Mouse (Mus musculus): ENCODE measurements around the gene Exoc8. TPM values are rescaled to one million over a fixed set of nuclear protein-coding genes. Genes with fewer than 3 reads are reported as not detected.

The Exoc8 gene
- polyA plus RNA-seq, 1 experiment, result 6.5 TPM

DNA sequence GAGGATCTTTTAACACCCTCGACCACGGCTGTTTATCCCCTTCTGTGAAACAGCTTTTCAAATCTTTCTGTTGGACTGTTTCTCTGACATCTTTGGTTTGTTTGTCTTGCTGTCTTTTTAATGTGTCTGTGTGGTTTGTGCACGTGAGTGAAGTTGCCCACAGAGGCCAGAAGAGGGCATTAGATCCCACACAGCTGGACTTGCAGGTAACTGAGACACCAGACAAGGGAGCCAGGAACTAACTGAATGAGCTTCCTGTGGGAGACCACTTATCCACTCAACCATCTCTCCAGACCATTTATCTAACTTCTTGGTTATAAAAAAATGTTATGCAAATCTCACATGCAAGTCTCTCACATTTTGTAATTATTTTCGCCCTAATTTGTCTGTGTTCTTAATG is 33.1 kb upstream of the Exoc8 start:
- no peak for DNase-seq (ENCODE audit: low read depth in 1 of 2, low spot score in 2 of 2)
- Histone ChIP-seq H3K4me1 (ENCODE audit: control insufficient read depth, insufficient read depth, insufficient read length) (peaks cover 16% of the 10 kb centered on the region; the same call in 1 of the 2 replicates), H3K27ac (ENCODE audit: insufficient read depth, low read length) (no peak overlapping the region), H3K27me3 (ENCODE audit: control insufficient read depth, insufficient read depth, low read length) (no peaks in the 10 kb centered on the region), H3K4me3 (ENCODE audit: extremely low read depth, insufficient read depth, insufficient read length) (no peak overlapping the region), H3K36me3 (ENCODE audit: control insufficient read depth, insufficient read depth, low read length) (no peaks in the 10 kb centered on the region)
- 72% methylated on average over 4 of the region's 4 CpGs for WGBS
- TF ChIP-seq CTCF (IDR thresholded peaks at IDR 0.05; ENCODE audit: extremely low read depth, insufficient read depth, insufficient read length, insufficient replicate concordance), result no peak
- no peak for TF ChIP-seq POLR2A (IDR thresholded peaks at IDR 0.05; ENCODE audit: low read depth, low read length)

DNA sequence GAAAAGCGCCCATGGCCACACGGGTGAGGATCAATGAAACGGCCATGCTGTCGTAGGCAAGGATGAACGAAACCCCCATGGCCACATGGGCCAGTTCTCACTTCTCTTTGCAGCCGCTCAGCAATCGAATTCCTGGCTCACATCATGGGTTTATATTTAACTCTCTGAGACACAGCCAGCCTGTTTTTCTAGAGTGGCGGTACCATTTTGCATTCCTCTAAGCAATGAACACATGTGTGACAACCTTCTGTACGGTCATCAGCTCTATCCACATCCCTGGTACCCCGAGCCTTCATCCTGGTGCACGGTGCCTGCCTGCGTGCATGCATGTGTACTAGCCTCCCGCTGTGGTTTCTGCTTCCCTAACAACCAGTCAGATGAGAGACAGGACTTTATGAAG is 32.6 kb upstream of the Exoc8 start:
- Histone ChIP-seq H3K27ac (ENCODE audit: insufficient read depth, low read length) (no peak overlapping the region), H3K4me1 (ENCODE audit: control insufficient read depth, insufficient read depth, insufficient read length) (peaks cover 19% of the 10 kb centered on the region; the same call in 1 of the 2 replicates), H3K27me3 (ENCODE audit: control insufficient read depth, insufficient read depth, low read length) (no peaks in the 10 kb centered on the region), H3K4me3 (ENCODE audit: extremely low read depth, insufficient read depth, insufficient read length) (no peak overlapping the region), H3K36me3 (ENCODE audit: control insufficient read depth, insufficient read depth, low read length) (no peaks in the 10 kb centered on the region)
- DNase-seq (ENCODE audit: low read depth in 1 of 2, low spot score in 2 of 2), result no peak
- WGBS, result 75% methylated on average over 13 of the region's 13 CpGs
- TF ChIP-seq CTCF (IDR thresholded peaks at IDR 0.05; ENCODE audit: extremely low read depth, insufficient read depth, insufficient read length, insufficient replicate concordance) (no peak), POLR2A (IDR thresholded peaks at IDR 0.05; ENCODE audit: low read depth, low read length) (no peak)

DNA sequence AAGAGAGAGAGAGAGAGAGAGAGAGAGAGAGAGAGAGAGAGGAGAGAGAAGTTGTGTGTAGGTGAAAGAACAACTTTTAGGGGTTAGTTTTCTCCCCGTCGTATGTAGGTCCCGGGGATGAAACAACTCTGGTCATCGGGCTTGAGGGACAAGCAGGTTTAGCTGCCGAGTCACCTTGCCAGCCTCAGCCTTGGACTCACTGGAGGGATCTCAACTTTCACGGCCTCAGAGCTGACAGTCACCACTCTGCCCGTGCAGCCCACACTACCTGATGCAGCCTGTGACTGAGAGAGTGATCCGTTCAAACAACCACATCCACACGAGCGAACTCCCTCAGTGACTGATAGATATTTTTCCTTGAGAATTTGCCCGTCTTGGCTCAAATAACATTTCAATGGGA is 31.5 kb upstream of the Exoc8 start:
- Histone ChIP-seq H3K36me3 (ENCODE audit: control insufficient read depth, insufficient read depth, low read length) (no peaks in the 10 kb centered on the region), H3K27me3 (ENCODE audit: control insufficient read depth, insufficient read depth, low read length) (no peaks in the 10 kb centered on the region), H3K27ac (ENCODE audit: insufficient read depth, low read length) (no peak overlapping the region), H3K4me1 (ENCODE audit: control insufficient read depth, insufficient read depth, insufficient read length) (peaks cover 19% of the 10 kb centered on the region; the same call in 1 of the 2 replicates), H3K4me3 (ENCODE audit: extremely low read depth, insufficient read depth, insufficient read length) (no peak overlapping the region)
- WGBS, result 68% methylated on average over 11 of the region's 11 CpGs
- TF ChIP-seq POLR2A (IDR thresholded peaks at IDR 0.05; ENCODE audit: low read depth, low read length) (no peak), CTCF (IDR thresholded peaks at IDR 0.05; ENCODE audit: extremely low read depth, insufficient read depth, insufficient read length, insufficient replicate concordance) (no peak)
- no peak for DNase-seq (ENCODE audit: low read depth in 1 of 2, low spot score in 2 of 2)

DNA sequence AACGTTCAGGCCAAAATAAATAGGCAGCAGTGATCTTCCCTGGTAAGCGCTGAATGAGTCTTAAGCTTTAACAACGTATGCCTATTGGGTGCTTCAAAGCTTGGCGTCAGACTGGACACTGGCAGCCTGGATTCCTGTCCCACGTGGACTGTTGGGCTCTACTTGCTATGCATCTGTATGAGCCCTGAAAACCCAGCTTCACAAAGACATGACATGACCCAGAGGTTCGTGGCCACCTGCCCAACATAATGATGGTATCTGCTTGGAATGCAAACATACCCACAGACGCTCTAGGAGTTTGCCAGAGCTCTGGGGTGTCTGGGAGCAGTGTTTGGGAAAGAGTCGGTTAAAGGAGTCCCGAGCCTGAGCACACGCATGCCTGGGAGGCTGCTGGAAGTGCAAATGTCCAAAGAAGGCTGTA is 28.9 kb upstream of the Exoc8 start:
- no peak overlapping the region for H3K4me3 ChIP-seq (ENCODE audit: extremely low read depth, insufficient read depth, insufficient read length)
- no peak for TF ChIP-seq CTCF (IDR thresholded peaks at IDR 0.05; ENCODE audit: extremely low read depth, insufficient read depth, insufficient read length, insufficient replicate concordance)
- no peak for TF ChIP-seq POLR2A (IDR thresholded peaks at IDR 0.05; ENCODE audit: low read depth, low read length)
- no peaks in the 10 kb centered on the region for H3K27me3 ChIP-seq (ENCODE audit: control insufficient read depth, insufficient read depth, low read length)
- H3K27ac ChIP-seq (ENCODE audit: insufficient read depth, low read length), result no peak overlapping the region
- no peaks in the 10 kb centered on the region for H3K36me3 ChIP-seq (ENCODE audit: control insufficient read depth, insufficient read depth, low read length)
- H3K4me1 ChIP-seq (ENCODE audit: control insufficient read depth, insufficient read depth, insufficient read length), result peaks cover 24% of the 10 kb centered on the region; the same call in 1 of the 2 replicates
- no peak for DNase-seq (ENCODE audit: low read depth in 1 of 2, low spot score in 2 of 2)
- WGBS, result 36% methylated on average over 10 of the region's 10 CpGs

DNA sequence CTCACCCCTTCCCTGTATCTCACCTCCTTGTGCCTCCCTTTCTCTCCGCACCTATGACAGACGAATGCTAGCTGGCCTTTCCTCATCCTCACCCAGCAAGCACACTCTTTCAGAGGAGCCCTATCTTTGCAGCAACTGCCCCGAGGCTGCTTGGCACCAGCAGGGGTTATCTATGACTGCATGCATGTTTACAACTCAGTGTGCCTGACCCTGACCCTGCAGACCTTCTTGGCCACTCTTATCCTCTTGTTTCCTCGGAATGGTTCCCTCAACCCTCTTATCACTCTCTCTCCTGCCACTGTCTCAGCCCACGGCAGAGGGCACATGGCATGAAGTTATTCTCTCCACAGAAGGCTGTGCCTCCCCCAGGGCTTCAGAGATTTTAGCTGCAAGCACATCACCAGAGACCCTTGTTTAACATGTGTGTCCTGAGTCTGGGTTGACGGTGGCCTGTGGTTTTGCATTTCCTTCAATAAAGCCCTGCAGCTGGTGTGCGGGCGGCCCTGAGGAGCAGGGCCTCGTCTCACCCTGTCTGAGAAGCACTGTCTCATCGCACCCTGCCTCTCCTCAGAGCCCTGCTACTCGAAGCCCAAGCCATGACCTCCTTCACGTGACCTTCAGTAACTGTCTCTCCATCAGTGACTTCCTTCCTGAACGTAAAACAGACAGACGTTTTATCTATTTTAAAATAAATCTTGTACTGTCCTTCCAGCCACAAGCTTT is 28.2 kb upstream of the Exoc8 start:
- 19% methylated on average over 14 of the region's 14 CpGs for WGBS
- DNase-seq (ENCODE audit: low read depth in 1 of 2, low spot score in 2 of 2), result no peak
- H3K27me3 ChIP-seq (ENCODE audit: control insufficient read depth, insufficient read depth, low read length), result no peaks in the 10 kb centered on the region
- no peaks in the 10 kb centered on the region for H3K36me3 ChIP-seq (ENCODE audit: control insufficient read depth, insufficient read depth, low read length)
- no peak overlapping the region for H3K4me3 ChIP-seq (ENCODE audit: extremely low read depth, insufficient read depth, insufficient read length)
- no peak overlapping the region; the same call in 1 of the 2 replicates for H3K27ac ChIP-seq (ENCODE audit: insufficient read depth, low read length)
- no peak for TF ChIP-seq POLR2A (IDR thresholded peaks at IDR 0.05; ENCODE audit: low read depth, low read length)
- TF ChIP-seq CTCF (IDR thresholded peaks at IDR 0.05; ENCODE audit: extremely low read depth, insufficient read depth, insufficient read length, insufficient replicate concordance), result no peak
- H3K4me1 ChIP-seq (ENCODE audit: control insufficient read depth, insufficient read depth, insufficient read length), result peaks cover 27% of the 10 kb centered on the region; the same call in 1 of the 2 replicates

DNA sequence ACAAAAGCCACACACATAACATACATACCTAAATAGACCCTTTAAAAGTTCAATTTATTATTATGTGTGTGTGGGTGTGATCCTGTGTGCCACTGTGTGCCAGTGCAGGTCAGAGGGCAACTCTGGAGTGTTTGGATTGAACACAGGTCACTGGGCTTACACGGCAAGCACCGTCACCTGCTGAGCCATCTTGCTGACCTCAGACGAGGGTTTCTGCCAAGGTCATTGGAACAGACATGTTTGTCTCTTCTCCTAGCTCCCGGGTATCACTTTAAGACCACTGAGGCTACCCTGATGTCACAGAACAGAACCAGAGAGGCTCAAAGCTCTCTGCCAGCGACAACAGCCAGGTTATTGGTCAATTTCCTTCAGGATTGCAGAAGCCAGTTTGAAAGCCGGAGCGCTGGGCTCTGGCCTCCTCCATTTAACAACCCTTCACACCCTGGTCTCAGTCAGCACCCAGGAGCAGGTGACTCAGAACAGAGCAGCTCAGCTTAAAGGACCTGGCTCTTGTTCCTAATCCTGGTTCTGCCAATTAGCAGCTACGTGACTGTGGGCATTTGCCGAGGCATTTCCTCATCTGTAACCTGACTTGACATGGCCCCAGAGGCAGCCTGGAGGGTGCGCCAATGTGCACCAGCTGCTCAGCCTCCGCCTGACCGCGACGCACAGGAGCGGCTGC is 26.6 kb upstream of the Exoc8 start:
- Histone ChIP-seq H3K36me3 (ENCODE audit: control insufficient read depth, insufficient read depth, low read length) (no peaks in the 10 kb centered on the region), H3K27ac (ENCODE audit: insufficient read depth, low read length) (no peak overlapping the region), H3K4me3 (ENCODE audit: extremely low read depth, insufficient read depth, insufficient read length) (no peak overlapping the region), H3K4me1 (ENCODE audit: control insufficient read depth, insufficient read depth, insufficient read length) (peaks cover 27% of the 10 kb centered on the region; the same call in 1 of the 2 replicates), H3K27me3 (ENCODE audit: control insufficient read depth, insufficient read depth, low read length) (no peaks in the 10 kb centered on the region)
- TF ChIP-seq POLR2A (IDR thresholded peaks at IDR 0.05; ENCODE audit: low read depth, low read length) (no peak), CTCF (IDR thresholded peaks at IDR 0.05; ENCODE audit: extremely low read depth, insufficient read depth, insufficient read length, insufficient replicate concordance) (no peak)
- WGBS, result 80% methylated on average over 15 of the region's 15 CpGs
- no peak for DNase-seq (ENCODE audit: low read depth in 1 of 2, low spot score in 2 of 2)

Measured in spleen, adult 2 months (tissue).